Mouse (Mus musculus) spleen, adult 2 months (tissue): ENCODE measurements around the gene Mpdu1.

ENCODE experiments used
- CTCF ChIP-seq: fragments of 200-500 bp; IDR thresholded peaks from 2 replicates; pipeline ENCODE4 v1.5.1; 2011; ENCODE audit warnings: mild to moderate bottlenecking, inconsistent platforms; ENCODE audit not compliant: insufficient read depth, insufficient read length, insufficient replicate concordance; ENCODE audit errors: extremely low read depth
- POLR2A ChIP-seq: fragments of 200-500 bp; IDR thresholded peaks from 2 replicates; pipeline ENCODE4 v1.6.1; 2011; ENCODE audit warnings: low read depth, low read length, inconsistent platforms

DNA sequence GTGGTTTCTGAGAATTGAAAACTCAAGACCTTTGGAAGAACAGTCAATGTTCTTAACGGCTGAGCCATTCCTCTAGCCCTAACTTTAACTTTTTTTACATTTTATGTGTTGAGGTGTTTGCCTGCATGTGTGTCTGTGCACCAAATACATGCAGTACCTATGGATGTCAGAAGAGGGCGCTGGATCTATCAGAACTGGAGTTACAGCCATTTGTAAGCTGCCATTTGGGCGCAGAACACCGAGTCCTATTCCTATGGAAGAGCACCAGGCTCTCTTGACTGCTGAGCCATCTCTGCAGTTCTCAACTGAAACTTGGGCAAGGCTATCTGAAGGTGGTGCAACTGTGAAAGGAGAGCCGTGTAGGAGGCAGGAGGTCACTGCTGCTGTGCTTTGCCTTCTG, 36.1 kb upstream of the Mpdu1 start:
- no peak for TF ChIP-seq CTCF
- no peak for TF ChIP-seq POLR2A
